Mouse (Mus musculus) yolk sac, embryonic 10.5 days (tissue): ENCODE measurements at regions not wholly inside any gene's neighbourhood (a gene's known extent, or its start where the extent isn't known, plus 50 kb on each side); places are given as distances from the start of the nearest gene placed in this dataset.
"Not testable (repeated sequence)": the region's sequence is repeated elsewhere in the genome, so short reads cannot be mapped to it uniquely, and the experiment has no call there.

Experiments
- DNase-seq: peaks from one replicate; pipeline ENCODE4 v3.0.0-alpha.2; 2017; ENCODE audit warnings: low spot score

- DNase-seq = no peak
Observed at GRCm38 (mm10) chr10:19297669-19298068, 58.7 kb upstream of the Olig3 start.

- no peak for DNase-seq
Observed at GRCm38 (mm10) chr10:19295388-19296013, 60.8 kb upstream of the Olig3 start.

- no peak for DNase-seq
Observed at GRCm38 (mm10) chr10:19291474-19291873, 64.9 kb upstream of the Olig3 start.

GRCm38 (mm10) chr10:19291039-19291438 lies 65.3 kb upstream of the Olig3 start:
- DNase-seq = not testable (repeated sequence)

DNA sequence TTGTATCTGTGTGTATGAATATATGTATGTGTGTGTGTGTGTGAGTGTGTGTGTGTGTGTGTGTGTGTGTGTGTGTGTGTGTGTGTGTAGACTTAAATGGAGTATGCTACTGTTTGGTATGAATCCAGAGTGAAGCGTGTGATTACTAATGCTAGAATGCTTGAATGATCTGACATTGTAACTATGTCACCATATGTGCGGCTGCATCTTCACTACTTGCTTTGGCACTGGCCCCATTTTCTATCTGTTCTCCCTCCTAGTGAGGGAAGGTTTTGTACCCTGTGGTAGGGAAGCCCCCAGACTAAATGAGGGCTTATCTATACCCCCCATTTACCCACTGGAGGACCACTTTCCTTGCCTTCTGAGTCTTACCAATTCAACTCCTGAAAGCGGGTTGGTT lies 74.2 kb upstream of the Olig3 start:
- DNase-seq = no peak

DNA sequence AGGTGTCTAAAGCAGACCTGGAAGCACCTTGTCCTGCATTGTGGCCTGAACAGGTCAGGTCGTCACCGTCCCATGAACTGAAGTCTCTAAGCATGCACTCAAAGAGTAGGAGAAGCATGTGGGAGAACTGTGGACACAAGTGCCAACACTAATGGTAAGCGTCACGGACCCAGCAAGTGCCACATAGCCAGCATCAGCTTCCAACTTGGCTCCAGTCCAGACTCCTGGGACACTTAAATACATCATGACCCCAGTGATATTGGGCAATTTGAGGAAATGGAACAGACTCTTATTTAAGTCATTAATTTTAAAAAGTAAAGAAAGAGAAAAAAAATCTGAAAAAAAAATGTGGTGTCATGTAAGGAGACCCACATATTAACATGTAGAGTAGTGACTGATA lies 75.3 kb upstream of the Olig3 start:
- no peak for DNase-seq

DNA sequence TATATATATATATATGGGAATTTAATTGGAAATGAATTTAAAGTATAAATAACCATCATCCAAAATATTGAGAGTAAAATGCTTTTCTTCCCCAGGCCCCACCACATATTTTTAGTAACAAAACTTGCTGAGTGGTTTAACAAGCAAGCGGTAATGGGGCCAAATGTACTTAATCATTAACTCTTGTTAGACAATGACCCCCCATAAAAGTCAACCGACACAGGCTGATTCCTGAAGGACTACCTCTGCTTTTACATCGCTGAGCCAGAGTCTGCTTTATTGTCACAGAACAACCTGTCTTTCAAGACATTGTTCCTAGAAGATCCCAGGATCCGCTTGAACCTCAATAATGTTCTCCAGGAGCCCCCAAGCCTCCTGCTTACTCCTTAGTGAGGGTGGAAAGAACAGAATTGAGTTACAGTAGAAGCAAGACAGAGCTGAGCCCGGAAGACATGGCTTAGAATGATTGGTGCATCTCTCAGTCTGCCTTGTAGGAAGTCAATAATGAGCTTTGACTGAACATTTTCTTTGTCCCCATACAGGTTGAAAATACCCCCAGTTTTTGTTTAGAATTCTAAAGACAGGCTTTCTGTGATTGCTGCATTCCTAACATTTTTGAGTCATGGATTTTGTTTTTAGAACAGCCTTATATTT lies 78.0 kb upstream of the Olig3 start:
- DNase-seq = peak; percentile 10

DNA sequence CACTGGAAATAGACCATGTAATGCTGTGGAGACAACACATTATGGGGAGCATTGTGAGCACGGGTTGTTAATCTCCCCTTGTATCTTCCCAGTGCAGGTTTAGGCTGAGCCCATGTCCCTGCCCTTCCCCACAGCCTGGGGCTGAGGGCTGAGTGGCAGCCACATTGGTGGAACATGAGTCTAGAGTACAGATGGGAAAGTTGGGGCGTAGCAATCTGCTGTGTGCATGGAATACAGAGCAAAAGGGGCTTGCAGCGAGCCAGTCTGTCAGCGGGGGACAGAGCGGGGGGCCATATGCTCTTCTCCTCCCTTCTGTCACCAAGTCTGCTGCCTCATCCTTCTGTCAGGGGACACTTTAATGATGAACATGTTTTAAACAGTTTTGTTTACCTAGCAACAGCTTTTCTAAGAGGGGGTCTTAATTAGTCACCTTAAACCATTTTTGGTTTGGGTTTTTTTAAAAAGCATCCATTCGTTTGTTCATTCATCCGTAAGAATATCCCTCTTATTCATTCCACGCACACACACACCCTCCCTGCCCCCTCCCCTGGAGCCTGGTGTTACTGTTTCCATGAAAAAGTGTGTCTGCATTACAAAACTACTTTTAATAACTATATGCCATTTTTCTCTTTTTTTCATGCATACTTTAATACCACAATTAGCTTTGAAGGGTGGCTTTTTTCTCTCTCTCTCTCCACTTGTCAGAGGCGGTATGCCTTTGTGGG lies 79.1 kb upstream of the Olig3 start:
- DNase-seq = no peak

- DNase-seq = no peak
Observed at GRCm38 (mm10) chr10:19274985-19275384, 81.3 kb upstream of the Olig3 start.

- DNase-seq = no peak
Observed at GRCm38 (mm10) chr10:19269418-19269817, 86.9 kb upstream of the Olig3 start.

DNA sequence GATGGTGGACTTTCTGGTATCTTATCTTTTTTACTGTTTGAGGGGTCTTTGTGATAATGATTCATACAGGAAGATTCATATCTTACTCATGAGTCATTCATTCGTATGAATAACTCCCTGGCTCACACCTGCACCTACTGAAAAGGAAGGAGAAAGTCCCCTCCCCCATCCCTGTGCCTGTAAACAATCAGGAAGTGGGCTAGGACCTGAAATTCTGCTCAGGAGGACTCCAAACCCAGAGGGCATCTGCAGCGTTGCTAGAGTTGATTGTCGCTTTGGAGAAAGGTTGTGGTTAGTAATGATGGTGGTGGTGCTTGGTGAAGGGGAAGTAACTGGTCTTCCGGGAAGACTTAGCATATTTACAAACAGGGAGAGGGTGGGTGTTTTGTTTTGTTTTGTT lies 88.3 kb upstream of the Olig3 start:
- DNase-seq = no peak

DNA sequence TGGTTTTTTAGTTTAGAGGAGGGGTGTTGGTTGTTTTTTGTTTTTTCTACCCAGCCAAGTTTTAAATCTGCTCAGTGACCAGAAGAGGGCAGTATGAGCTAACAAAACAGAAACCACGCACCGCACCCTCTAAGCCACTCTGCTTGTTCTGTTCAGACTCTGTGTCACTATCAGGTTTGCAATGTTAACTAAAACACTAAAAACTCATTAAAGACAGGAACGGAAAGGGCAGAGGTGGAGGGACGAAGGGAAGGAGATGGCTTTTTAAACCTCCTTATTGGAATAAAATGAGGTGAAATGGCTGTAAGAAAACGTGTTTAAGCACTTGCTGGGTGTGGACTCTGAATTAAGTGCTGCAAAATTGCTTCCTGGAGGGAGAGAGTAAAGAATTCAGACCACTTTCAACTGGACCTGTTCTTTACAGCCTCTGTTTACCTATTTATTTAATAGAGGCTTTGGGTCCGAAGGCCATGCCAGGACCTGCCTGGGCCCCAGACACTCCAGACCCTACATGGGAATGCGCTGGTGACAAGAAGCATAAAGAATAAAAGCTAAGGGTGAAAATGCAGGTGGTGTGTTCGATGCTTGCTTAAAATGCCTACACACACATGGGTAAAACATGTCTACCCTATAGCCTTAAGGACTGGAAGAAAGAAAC lies 116.1 kb upstream of the Olig3 start:
- DNase-seq = peak; percentile 24

DNA sequence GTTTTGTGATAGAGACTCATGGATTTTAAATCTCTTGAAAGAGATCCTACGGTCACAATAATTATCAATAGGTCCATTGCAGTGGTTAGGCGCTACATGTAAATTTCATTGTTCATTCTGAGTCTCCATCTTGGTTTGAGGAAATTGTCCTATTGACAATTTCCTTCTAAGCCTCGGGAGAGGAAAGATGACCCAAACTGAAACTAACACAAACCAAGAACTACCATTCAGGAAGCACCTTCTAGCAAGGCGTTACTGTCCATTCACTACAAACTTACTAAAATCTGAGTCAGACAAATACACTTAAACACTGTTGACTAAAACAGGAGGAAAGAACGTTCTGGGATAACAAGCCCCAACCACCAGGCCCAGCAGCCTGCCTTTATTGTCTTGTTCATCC lies 140.1 kb upstream of the Olig3 start:
- no peak for DNase-seq

DNA sequence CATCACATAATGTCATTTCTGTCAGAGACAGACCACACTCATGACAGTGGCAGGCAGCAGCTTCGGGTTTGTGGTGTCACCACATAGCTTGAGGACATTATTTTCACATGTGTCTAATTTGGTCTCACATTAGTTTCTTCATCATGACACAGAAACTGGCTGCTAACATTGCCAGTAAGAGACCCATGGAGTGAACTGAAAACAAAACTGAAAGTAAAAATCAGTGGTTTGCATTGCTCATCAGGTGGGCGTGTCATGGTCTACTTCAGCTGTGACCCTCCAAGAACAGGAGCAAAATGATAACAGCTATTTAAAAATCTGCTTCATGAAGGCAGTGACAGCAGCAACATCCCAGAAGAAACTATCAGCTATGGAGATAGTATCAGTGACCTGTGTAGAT lies 146.6 kb upstream of the Olig3 start:
- no peak for DNase-seq

GRCm38 (mm10) chr10:19208101-19208722 lies 148.1 kb upstream of the Olig3 start:
- DNase-seq = no peak

DNA sequence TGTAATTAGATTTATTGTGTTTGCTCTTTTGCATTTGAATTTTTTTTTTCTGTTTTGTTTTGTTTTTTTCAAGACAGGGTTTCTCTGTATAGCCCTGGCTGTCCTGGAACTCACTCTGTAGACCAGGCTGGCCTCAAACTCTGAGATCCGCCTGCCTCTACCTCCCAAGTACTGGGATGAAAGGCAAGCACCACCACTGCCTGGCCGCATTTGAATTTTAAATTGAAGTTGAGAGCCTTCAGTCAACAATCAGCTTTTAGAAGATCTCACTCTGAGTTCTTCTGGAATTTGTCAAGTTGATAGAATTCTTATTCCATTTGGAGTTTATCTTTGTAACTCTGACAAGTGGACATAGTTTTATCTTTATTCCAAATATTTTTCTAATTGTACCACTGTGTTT lies 148.8 kb upstream of the Olig3 start:
- no peak for DNase-seq

DNA sequence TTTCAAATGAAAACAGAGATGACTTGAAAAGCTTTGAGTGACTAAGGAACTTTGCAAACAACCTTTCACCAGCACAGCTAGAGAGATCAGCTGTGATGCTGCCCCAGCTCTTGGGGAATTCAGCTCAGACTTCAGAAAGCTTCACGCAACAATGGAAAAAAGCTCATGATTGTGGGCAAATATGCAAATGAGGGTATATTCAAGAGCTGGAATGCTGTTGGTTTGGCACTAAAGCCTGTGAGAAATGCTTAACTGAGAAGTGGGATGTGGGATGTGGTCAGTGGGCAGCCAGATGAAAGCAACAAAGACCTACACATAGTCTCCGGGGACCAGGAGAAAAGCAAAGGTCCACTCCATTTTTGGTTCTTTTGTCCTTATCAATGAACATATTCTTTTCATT lies 156.0 kb upstream of the Olig3 start:
- no peak for DNase-seq

- no peak for DNase-seq
Observed at GRCm38 (mm10) chr10:19195676-19196075, 160.7 kb upstream of the Olig3 start.

GRCm38 (mm10) chr10:19194646-19195045 lies 161.7 kb upstream of the Olig3 start:
- no peak for DNase-seq

GRCm38 (mm10) chr10:19192971-19193758 lies 163.2 kb upstream of the Olig3 start:
- no peak for DNase-seq

- no peak for DNase-seq
Observed at GRCm38 (mm10) chr10:19192221-19192620, 164.1 kb upstream of the Olig3 start.
